Mouse (Mus musculus): Measurements from ENCODE around the gene 7530416G11Rik. TPM values are rescaled to one million over a fixed set of nuclear protein-coding genes. Genes with fewer than 3 reads are reported as not detected.
A peak's percentile ranks its signal among the peaks of the same experiment; 100 is the strongest.

7530416G11Rik gene
- polyA plus RNA-seq, 1 experiment from 2014 or later: not detected

GRCm38 (mm10) chr15:85469401-85469800 lies 33.6 kb downstream of the 7530416G11Rik start:
- no peaks in the 10 kb centered on the region for H3K9me3 ChIP-seq (ENCODE audit: control insufficient read depth, low read length)
- WGBS: 84% methylated on average over 6 of the region's 6 CpGs
- H3K36me3 ChIP-seq (ENCODE audit: control insufficient read depth, insufficient read depth, low read length): peaks cover 4% of the 10 kb centered on the region; the same call in 1 of the 2 replicates
- H3K4me1 ChIP-seq (ENCODE audit: control insufficient read depth, insufficient read depth, low read length): peaks cover 14% of the 10 kb centered on the region
- H3K27me3 ChIP-seq (ENCODE audit: control insufficient read depth, insufficient read depth, low read length): no peaks in the 10 kb centered on the region
- no peak overlapping the region for H3K9ac ChIP-seq (ENCODE audit: low read length)
- DNase-seq (ENCODE audit: low spot score): no peak
- no peak overlapping the region for H3K4me2 ChIP-seq (ENCODE audit: low read depth)
- H3K27ac ChIP-seq (ENCODE audit: low read depth, low read length): no peak overlapping the region
- no peak overlapping the region for H3K4me3 ChIP-seq (ENCODE audit: low read depth, low read length)
- ATAC-seq (ENCODE audit: insufficient read depth, low FRiP score, low TSS enrichment): no peak

- Histone ChIP-seq H3K4me2 (ENCODE audit: low read depth) (no peak overlapping the region), H3K36me3 (ENCODE audit: control insufficient read depth, insufficient read depth, low read length) (peaks cover 4% of the 10 kb centered on the region; the same call in 1 of the 2 replicates), H3K4me3 (ENCODE audit: low read depth, low read length) (no peak overlapping the region), H3K9me3 (ENCODE audit: control insufficient read depth, low read length) (no peaks in the 10 kb centered on the region), H3K27me3 (ENCODE audit: control insufficient read depth, insufficient read depth, low read length) (no peaks in the 10 kb centered on the region), H3K4me1 (ENCODE audit: control insufficient read depth, insufficient read depth, low read length) (peaks cover 36% of the 10 kb centered on the region), H3K9ac (ENCODE audit: low read length) (no peak overlapping the region), H3K27ac (ENCODE audit: low read depth, low read length) (peak overlapping the region; percentile 44; the same call in 1 of the 2 replicates)
- no peak for DNase-seq (ENCODE audit: low spot score)
- no peak for ATAC-seq (ENCODE audit: insufficient read depth, low FRiP score, low TSS enrichment)
- WGBS: 80% methylated on average over 5 of the region's 5 CpGs
Measured at GRCm38 (mm10) chr15:85466456-85467067, 36.5 kb downstream of the 7530416G11Rik start.

- no peak overlapping the region for H3K9ac ChIP-seq (ENCODE audit: low read length)
- H3K36me3 ChIP-seq (ENCODE audit: control insufficient read depth, insufficient read depth, low read length): peaks cover 4% of the 10 kb centered on the region; the same call in 1 of the 2 replicates
- H3K27ac ChIP-seq (ENCODE audit: low read depth, low read length): peak overlapping the region; percentile 93
- peaks cover 49% of the 10 kb centered on the region for H3K4me1 ChIP-seq (ENCODE audit: control insufficient read depth, insufficient read depth, low read length)
- ATAC-seq (ENCODE audit: insufficient read depth, low FRiP score, low TSS enrichment): no peak
- no peaks in the 10 kb centered on the region for H3K9me3 ChIP-seq (ENCODE audit: control insufficient read depth, low read length)
- peak; percentile 43 for DNase-seq (ENCODE audit: low spot score)
- no peak overlapping the region for H3K4me2 ChIP-seq (ENCODE audit: low read depth)
- no peak overlapping the region for H3K4me3 ChIP-seq (ENCODE audit: low read depth, low read length)
- H3K27me3 ChIP-seq (ENCODE audit: control insufficient read depth, insufficient read depth, low read length): no peaks in the 10 kb centered on the region
- WGBS: 45% methylated on average over 10 of the region's 10 CpGs
Measured at GRCm38 (mm10) chr15:85464823-85465565, 38.0 kb downstream of the 7530416G11Rik start.

GRCm38 (mm10) chr15:85464190-85464589 lies 38.8 kb downstream of the 7530416G11Rik start:
- ATAC-seq (ENCODE audit: insufficient read depth, low FRiP score, low TSS enrichment) (peak; percentile 48), DNase-seq (ENCODE audit: low spot score) (peak; percentile 80)
- Histone ChIP-seq H3K36me3 (ENCODE audit: control insufficient read depth, insufficient read depth, low read length) (peaks cover 4% of the 10 kb centered on the region; the same call in 1 of the 2 replicates), H3K27me3 (ENCODE audit: control insufficient read depth, insufficient read depth, low read length) (no peaks in the 10 kb centered on the region), H3K4me3 (ENCODE audit: low read depth, low read length) (no peak overlapping the region), H3K4me1 (ENCODE audit: control insufficient read depth, insufficient read depth, low read length) (peaks cover 53% of the 10 kb centered on the region), H3K9ac (ENCODE audit: low read length) (no peak overlapping the region), H3K27ac (ENCODE audit: low read depth, low read length) (peak overlapping the region; percentile 93), H3K4me2 (ENCODE audit: low read depth) (no peak overlapping the region), H3K9me3 (ENCODE audit: control insufficient read depth, low read length) (no peaks in the 10 kb centered on the region)
- 2% methylated on average over 5 of the region's 5 CpGs for WGBS

GRCm38 (mm10) chr15:85463027-85463790 lies 39.8 kb downstream of the 7530416G11Rik start:
- H3K4me1 ChIP-seq (ENCODE audit: control insufficient read depth, insufficient read depth, low read length): peaks cover 60% of the 10 kb centered on the region
- 42% methylated on average over 13 of the region's 13 CpGs for WGBS
- ATAC-seq (ENCODE audit: insufficient read depth, low FRiP score, low TSS enrichment): peak; percentile 18; the same call in 1 of the 2 replicates
- peak; percentile 53 for DNase-seq (ENCODE audit: low spot score)
- H3K36me3 ChIP-seq (ENCODE audit: control insufficient read depth, insufficient read depth, low read length): peaks cover 4% of the 10 kb centered on the region; the same call in 1 of the 2 replicates
- H3K9ac ChIP-seq (ENCODE audit: low read length): peak overlapping the region; percentile 37
- no peaks in the 10 kb centered on the region for H3K27me3 ChIP-seq (ENCODE audit: control insufficient read depth, insufficient read depth, low read length)
- H3K9me3 ChIP-seq (ENCODE audit: control insufficient read depth, low read length): no peaks in the 10 kb centered on the region
- peak overlapping the region; percentile 93 for H3K27ac ChIP-seq (ENCODE audit: low read depth, low read length)
- H3K4me2 ChIP-seq (ENCODE audit: low read depth): peak overlapping the region; percentile 13
- H3K4me3 ChIP-seq (ENCODE audit: low read depth, low read length): no peak overlapping the region

GRCm38 (mm10) chr15:85462138-85462537 lies 40.9 kb downstream of the 7530416G11Rik start:
- WGBS: 65% methylated on average over 4 of the region's 4 CpGs
- no peak overlapping the region for H3K4me3 ChIP-seq (ENCODE audit: low read depth, low read length)
- H3K4me1 ChIP-seq (ENCODE audit: control insufficient read depth, insufficient read depth, low read length): peaks cover 70% of the 10 kb centered on the region
- H3K27ac ChIP-seq (ENCODE audit: low read depth, low read length): peak overlapping the region; percentile 93
- DNase-seq (ENCODE audit: low spot score) (no peak), ATAC-seq (ENCODE audit: insufficient read depth, low FRiP score, low TSS enrichment) (no peak)
- H3K27me3 ChIP-seq (ENCODE audit: control insufficient read depth, insufficient read depth, low read length): no peaks in the 10 kb centered on the region
- peak overlapping the region; percentile 37 for H3K9ac ChIP-seq (ENCODE audit: low read length)
- no peaks in the 10 kb centered on the region for H3K9me3 ChIP-seq (ENCODE audit: control insufficient read depth, low read length)
- peak overlapping the region; percentile 13; the same call in 1 of the 2 replicates for H3K4me2 ChIP-seq (ENCODE audit: low read depth)
- peaks cover 4% of the 10 kb centered on the region; the same call in 1 of the 2 replicates for H3K36me3 ChIP-seq (ENCODE audit: control insufficient read depth, insufficient read depth, low read length)

GRCm38 (mm10) chr15:85461541-85461940 lies 41.5 kb downstream of the 7530416G11Rik start:
- H3K4me2 ChIP-seq (ENCODE audit: low read depth): no peak overlapping the region
- peaks cover 4% of the 10 kb centered on the region; the same call in 1 of the 2 replicates for H3K36me3 ChIP-seq (ENCODE audit: control insufficient read depth, insufficient read depth, low read length)
- ATAC-seq (ENCODE audit: insufficient read depth, low FRiP score, low TSS enrichment) (peak; percentile 60), DNase-seq (ENCODE audit: low spot score) (peak; percentile 72)
- H3K9me3 ChIP-seq (ENCODE audit: control insufficient read depth, low read length): no peaks in the 10 kb centered on the region
- H3K9ac ChIP-seq (ENCODE audit: low read length): 0 out of 2 replicates have a peak overlapping the region, but pooled peaks have one; percentile 37
- peaks cover 71% of the 10 kb centered on the region for H3K4me1 ChIP-seq (ENCODE audit: control insufficient read depth, insufficient read depth, low read length)
- H3K27me3 ChIP-seq (ENCODE audit: control insufficient read depth, insufficient read depth, low read length): no peaks in the 10 kb centered on the region
- no peak overlapping the region for H3K4me3 ChIP-seq (ENCODE audit: low read depth, low read length)
- peak overlapping the region; percentile 93 for H3K27ac ChIP-seq (ENCODE audit: low read depth, low read length)
- 37% methylated on average over 4 of the region's 4 CpGs for WGBS

- ATAC-seq (ENCODE audit: insufficient read depth, low FRiP score, low TSS enrichment) (peak; percentile 48; the same call in 1 of the 2 replicates), DNase-seq (ENCODE audit: low spot score) (peak; percentile 57)
- Histone ChIP-seq H3K4me1 (ENCODE audit: control insufficient read depth, insufficient read depth, low read length) (peaks cover 55% of the 10 kb centered on the region), H3K9me3 (ENCODE audit: control insufficient read depth, low read length) (no peaks in the 10 kb centered on the region), H3K27ac (ENCODE audit: low read depth, low read length) (peak overlapping the region; percentile 69), H3K36me3 (ENCODE audit: control insufficient read depth, insufficient read depth, low read length) (no peaks in the 10 kb centered on the region), H3K4me2 (ENCODE audit: low read depth) (no peak overlapping the region), H3K27me3 (ENCODE audit: control insufficient read depth, insufficient read depth, low read length) (no peaks in the 10 kb centered on the region), H3K4me3 (ENCODE audit: low read depth, low read length) (no peak overlapping the region), H3K9ac (ENCODE audit: low read length) (no peak overlapping the region)
- WGBS: 33% methylated on average over 4 of the region's 4 CpGs
Measured at GRCm38 (mm10) chr15:85458631-85459082, 44.4 kb downstream of the 7530416G11Rik start.

All from neural tube, embryonic 11.5 days (tissue).